Mouse (Mus musculus) hindbrain, postnatal 0 days (tissue): ENCODE results near the gene Cd68. TPM values are rescaled to one million over a fixed set of nuclear protein-coding genes. Genes with fewer than 3 reads are reported as not detected.

ENCODE experiments used
- ATAC-seq: fragments of 200-750 bp; cut with Nextera tagmentation; 2 replicates; pipeline ENCODE4 v1.8.0; 2017; ENCODE audit warnings: mild to moderate bottlenecking, moderate TSS enrichment, moderate library complexity
- DNase-seq: peaks from one replicate; pipeline ENCODE4 v3.0.0-alpha.2; 2015; ENCODE audit warnings: low spot score
- H3K27ac ChIP-seq: fragments of 300-500 bp; sonication (generic); 2 replicates; pipeline ENCODE4 v1.5.1; 2014; ENCODE audit warnings: mild to moderate bottlenecking
- H3K27me3 ChIP-seq: fragments of 300-500 bp; sonication (generic); 2 replicates; pipeline ENCODE4 v1.6.1; 2014; ENCODE audit warnings: low read length, mixed read lengths; ENCODE audit not compliant: insufficient read depth
- H3K36me3 ChIP-seq: fragments of 300-500 bp; sonication (generic); 2 replicates; pipeline ENCODE4 v1.6.1; 2014; ENCODE audit warnings: low read length, mixed read lengths; ENCODE audit not compliant: insufficient read depth
- H3K4me1 ChIP-seq: fragments of 300-500 bp; sonication (generic); 2 replicates; pipeline ENCODE4 v1.6.1; 2014; ENCODE audit warnings: antibody characterized with exemption, low read length, mixed read lengths; ENCODE audit not compliant: insufficient read depth
- H3K4me2 ChIP-seq: fragments of 300-500 bp; sonication (generic); 2 replicates; pipeline ENCODE4 v1.6.1; 2014; ENCODE audit warnings: low read depth, mild to moderate bottlenecking, low read length, moderate library complexity, mixed read lengths
- H3K4me3 ChIP-seq: fragments of 300-500 bp; sonication (generic); 2 replicates; pipeline ENCODE4 v1.5.1; 2014; ENCODE audit warnings: low read length
- H3K9ac ChIP-seq: fragments of 300-500 bp; sonication (generic); replicated peaks from 2 replicates; pipeline ENCODE4 v1.6.1; 2014; ENCODE audit warnings: mild to moderate bottlenecking, low read length, moderate library complexity, mixed read lengths
- H3K9me3 ChIP-seq: fragments of 300-500 bp; sonication (generic); 2 replicates; pipeline ENCODE4 v1.6.1; 2016; ENCODE audit warnings: low read length, mixed read lengths
- CTCF ChIP-seq: IDR thresholded peaks from 2 replicates; pipeline ENCODE4 v1.5.1; 2016; ENCODE audit warnings: antibody characterized with exemption, control low read depth, low read depth
- WGBS: fragments of 180-500 bp; shearing (Covaris S2); extraction: QIAGEN DNeasy Blood & Tissue Kit; methylation state at CpG from one replicate; pipeline ENCODE4 v1.1.7; 2014; 5-methylcytosine and 5-hydroxymethylcytosine counted together
- polyA plus RNA-seq: library from polyadenylated mRNA; unstranded; fragments of >200 nt; fragmentation: Nextera tagmentation; extraction: Ambion mirVana; gene quantifications from 2 replicates; pipeline ENCODE4 v1.2.1, GENCODE M21; 2015
- total RNA-seq: library from RNA; depleted of rRNA; stranded (reverse); fragments of >200 nt; gene quantifications from 2 replicates; pipeline ENCODE4 v1.2.3, GENCODE M21; 2014; rRNA removed

Cd68 gene
- total RNA-seq (6.0 and 7.5 TPM in 2 replicates), polyA plus RNA-seq (10.5 and 12.0 TPM in 2 replicates)

DNA sequence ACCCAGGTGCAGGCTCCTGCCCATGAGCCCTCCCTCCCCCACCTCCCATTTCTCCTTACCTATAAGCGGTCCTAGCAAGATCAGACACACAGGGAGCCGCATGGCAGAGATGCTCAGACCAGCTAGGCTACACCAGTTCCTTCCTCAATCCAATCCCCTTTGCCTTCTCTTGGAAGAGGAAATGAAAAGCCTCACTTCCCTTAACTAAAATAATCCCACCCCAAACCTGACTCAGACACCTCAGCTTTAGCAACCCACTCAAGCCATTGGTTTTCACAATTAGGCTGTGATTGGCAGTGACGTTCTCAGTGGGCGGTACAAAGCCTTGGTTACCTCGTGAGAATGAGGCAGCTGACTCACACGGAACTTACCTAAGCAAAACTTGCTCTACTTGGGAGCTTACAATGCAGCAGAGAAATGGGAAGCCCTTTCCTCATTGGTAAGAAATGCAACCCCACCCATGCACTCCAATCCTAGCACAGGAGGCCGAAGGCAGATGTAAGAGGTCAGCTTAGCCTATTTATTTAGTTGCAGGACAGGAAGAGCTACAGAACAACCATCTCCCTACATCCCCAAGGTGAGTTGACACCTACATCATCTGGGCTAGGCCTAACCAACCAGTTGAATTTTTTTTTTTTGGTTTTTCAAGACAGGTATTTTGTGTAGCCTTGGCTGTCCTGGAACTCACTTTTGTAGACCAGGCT is at the start of gene Cd68:
Cd68 (minus strand) TSS at position 193 of the 704 bp plus-strand sequence.
- no peak within 1 kb of the TSS for H3K4me2 ChIP-seq
- no peak within 1 kb of the TSS for H3K4me3 ChIP-seq
- peak; percentile 57 for DNase-seq
- peaks cover 5% of the 10 kb centered on the region; the same call in 1 of the 2 replicates for H3K4me1 ChIP-seq
- no peaks in the 10 kb centered on the region for H3K27me3 ChIP-seq
- WGBS = 37% methylated on average over 7 of the region's 7 CpGs
- no peak for TF ChIP-seq CTCF
- H3K9me3 ChIP-seq = no peaks in the 10 kb centered on the region
- H3K36me3 ChIP-seq = peaks cover 50% of the 10 kb centered on the region
- H3K9ac ChIP-seq = no peak within 1 kb of the TSS
- H3K27ac ChIP-seq = no peak within 1 kb of the TSS; the same call in 1 of the 2 replicates
- ATAC-seq = no peak

DNA sequence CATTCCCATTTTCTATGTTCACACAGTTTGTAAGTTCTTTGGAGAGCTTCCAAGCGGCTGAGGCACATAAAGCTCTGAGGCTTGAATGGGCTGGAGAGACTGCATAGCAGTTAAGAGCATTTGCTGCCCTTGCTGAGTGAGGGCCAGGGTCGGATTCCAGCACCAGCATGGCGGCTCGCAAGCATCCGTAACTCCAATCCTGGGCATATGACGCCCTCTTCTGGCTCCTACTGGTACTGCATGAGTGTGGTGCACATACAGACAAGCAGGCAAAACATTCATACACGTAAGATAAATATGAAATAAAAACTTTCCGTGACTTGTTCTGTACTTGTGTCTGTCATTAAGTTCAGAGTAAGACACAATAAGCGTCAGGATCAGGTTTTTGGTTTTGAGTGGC is 49.5 kb upstream of the Cd68 start:
- Histone ChIP-seq H3K4me2 (no peak overlapping the region), H3K9me3 (no peaks in the 10 kb centered on the region), H3K36me3 (no peaks in the 10 kb centered on the region), H3K4me1 (no peaks in the 10 kb centered on the region), H3K27me3 (no peaks in the 10 kb centered on the region), H3K9ac (no peak overlapping the region), H3K4me3 (no peak overlapping the region), H3K27ac (no peak overlapping the region)
- ATAC-seq (no peak), DNase-seq (peak; percentile 17)
- WGBS = 61% methylated on average over 9 of the region's 9 CpGs
- peak; percentile 62 for TF ChIP-seq CTCF

GRCm38 (mm10) chr11:69714636-69715329 is 48.8 kb upstream of the Cd68 start:
- Histone ChIP-seq H3K4me2 (no peak overlapping the region), H3K27me3 (no peaks in the 10 kb centered on the region), H3K36me3 (no peaks in the 10 kb centered on the region), H3K9ac (no peak overlapping the region), H3K27ac (no peak overlapping the region), H3K4me1 (no peaks in the 10 kb centered on the region), H3K9me3 (no peaks in the 10 kb centered on the region), H3K4me3 (no peak overlapping the region)
- TF ChIP-seq CTCF = no peak
- ATAC-seq (no peak), DNase-seq (no peak)
- 69% methylated on average over 18 of the region's 18 CpGs for WGBS

DNA sequence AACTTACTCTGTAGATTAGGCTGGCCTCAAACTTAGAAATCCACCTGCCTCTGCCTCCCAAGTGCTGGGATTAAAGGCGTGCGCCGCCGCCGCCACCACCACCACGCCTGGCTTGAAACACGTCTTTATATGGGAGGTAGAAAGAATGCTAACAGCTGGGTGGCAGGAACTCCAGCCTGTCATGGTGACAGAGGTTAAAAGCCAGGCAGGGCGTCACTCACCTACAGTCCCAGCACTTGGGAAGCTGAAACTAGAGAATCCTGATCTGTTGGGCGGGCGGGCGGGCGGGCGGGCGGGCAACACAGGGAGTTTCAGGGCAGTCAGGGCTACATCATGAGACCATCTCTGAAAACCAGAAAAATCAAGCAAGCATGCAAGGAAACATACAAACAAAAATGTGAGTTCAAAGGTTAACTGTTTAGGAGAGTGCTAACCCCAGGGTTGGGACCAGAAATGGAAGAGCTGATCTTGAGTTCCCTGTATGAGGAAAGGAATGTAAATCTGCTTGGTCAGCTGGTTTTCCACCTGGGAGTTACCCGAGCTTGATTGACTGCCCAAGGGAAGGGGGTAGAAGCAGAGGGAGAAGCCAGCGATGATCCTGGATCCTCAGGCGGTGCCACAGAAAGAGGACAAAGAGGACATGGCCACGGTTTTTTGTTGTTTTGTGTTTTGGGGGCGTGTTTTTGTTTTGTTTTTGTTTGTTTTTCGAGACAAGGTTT is 47.2 kb upstream of the Cd68 start:
- ATAC-seq (no peak), DNase-seq (no peak)
- H3K27ac ChIP-seq = no peak overlapping the region
- H3K9me3 ChIP-seq = no peaks in the 10 kb centered on the region
- H3K4me1 ChIP-seq = no peaks in the 10 kb centered on the region
- no peak overlapping the region for H3K4me3 ChIP-seq
- H3K9ac ChIP-seq = no peak overlapping the region
- 81% methylated on average over 20 of the region's 20 CpGs for WGBS
- H3K36me3 ChIP-seq = no peaks in the 10 kb centered on the region
- H3K4me2 ChIP-seq = no peak overlapping the region
- no peak for TF ChIP-seq CTCF
- H3K27me3 ChIP-seq = no peaks in the 10 kb centered on the region

GRCm38 (mm10) chr11:69711082-69711481 is 45.1 kb upstream of the Cd68 start:
- 81% methylated on average over 2 of the region's 2 CpGs for WGBS
- Histone ChIP-seq H3K9me3 (no peaks in the 10 kb centered on the region), H3K36me3 (no peaks in the 10 kb centered on the region), H3K27ac (no peak overlapping the region), H3K9ac (no peak overlapping the region), H3K4me2 (no peak overlapping the region), H3K4me1 (0 out of 2 replicates have a peak, but pooled peaks cover 5% of the 10 kb centered on the region), H3K27me3 (no peaks in the 10 kb centered on the region), H3K4me3 (no peak overlapping the region)
- TF ChIP-seq CTCF = no peak
- ATAC-seq = no peak
- DNase-seq = no peak

GRCm38 (mm10) chr11:69710470-69710869 is 44.5 kb upstream of the Cd68 start:
- Histone ChIP-seq H3K4me3 (no peak overlapping the region), H3K9me3 (no peaks in the 10 kb centered on the region), H3K27me3 (no peaks in the 10 kb centered on the region), H3K27ac (no peak overlapping the region), H3K4me2 (no peak overlapping the region), H3K36me3 (no peaks in the 10 kb centered on the region), H3K4me1 (0 out of 2 replicates have a peak, but pooled peaks cover 5% of the 10 kb centered on the region), H3K9ac (no peak overlapping the region)
- 70% methylated on average over 3 of the region's 3 CpGs for WGBS
- DNase-seq = no peak
- ATAC-seq = no peak
- no peak for TF ChIP-seq CTCF
